Mouse (Mus musculus) CH12.LX (cell line): Measurements from ENCODE around the gene Tysnd1. TPM values are rescaled to one million over a fixed set of nuclear protein-coding genes. Genes with fewer than 3 reads are reported as not detected.

Source experiments
- DNase-seq: peaks from one replicate; pipeline ENCODE4 v3.0.0-alpha.2; 2013; ENCODE audit errors: extremely low read depth
- H3K27ac ChIP-seq: 2 replicates; pipeline ENCODE4 v1.5.1; 2012; ENCODE audit warnings: low read depth, mild to moderate bottlenecking, control low read depth, moderate library complexity; ENCODE audit not compliant: insufficient read depth
- H3K27me3 ChIP-seq: replicated peaks from 2 replicates; pipeline ENCODE3; 2012; ENCODE audit warnings: inconsistent platforms
- H3K36me3 ChIP-seq, 2 experiments: replicated peaks in 1 of 2; 2 replicates each; pipeline versions ENCODE3 to v1.6.1; 2012; ENCODE audit warnings: inconsistent platforms in 1 of 2, low read length in 1 of 2, mild to moderate bottlenecking in 1 of 2, mixed read lengths in 1 of 2, moderate library complexity in 1 of 2; ENCODE audit not compliant: control insufficient read depth in 1 of 2, insufficient read depth in 1 of 2
- H3K4me1 ChIP-seq, 2 experiments: 2 replicates each; pipeline ENCODE4 v1.6.1; 2012; ENCODE audit warnings: inconsistent platforms in 1 of 2, moderate library complexity in 1 of 2; ENCODE audit not compliant: insufficient read depth in 2 of 2, control insufficient read depth in 1 of 2
- H3K4me2 ChIP-seq: 2 replicates; pipeline ENCODE4 v1.6.1; 2012; ENCODE audit warnings: low read depth, mild to moderate bottlenecking, control low read depth; ENCODE audit not compliant: poor library complexity, insufficient read depth, severe bottlenecking
- H3K4me3 ChIP-seq, 3 experiments: fragments of 150-350 bp in 1 of 3; sonication (generic) in 1 of 3; replicated peaks in 1 of 3; 2 replicates each; pipeline versions ENCODE3 to v1.5.1; 2011 to 2012; ENCODE audit warnings: low read depth in 2 of 3, low read length in 2 of 3, mild to moderate bottlenecking in 2 of 3, moderate library complexity in 2 of 3, control low read depth in 1 of 3, improper control_type of control experiment in 1 of 3, inconsistent platforms in 1 of 3, mixed read lengths in 1 of 3; ENCODE audit not compliant: poor library complexity in 1 of 3
- H3K79me2 ChIP-seq: replicated peaks from 2 replicates; pipeline ENCODE4 v1.6.1; 2012; ENCODE audit warnings: mild to moderate bottlenecking, moderate library complexity; ENCODE audit not compliant: control insufficient read depth, poor library complexity, insufficient read depth, severe bottlenecking; ENCODE audit errors: extremely low read depth
- H3K9ac ChIP-seq: 2 replicates; pipeline ENCODE4 v1.6.1; 2012; ENCODE audit warnings: low read depth, mild to moderate bottlenecking, control low read depth, moderate library complexity; ENCODE audit not compliant: insufficient read depth
- H3K9me3 ChIP-seq: replicated peaks from 2 replicates; pipeline ENCODE3; 2012; ENCODE audit warnings: low read length, inconsistent platforms, mixed read lengths
- CTCF ChIP-seq, 2 experiments: IDR thresholded peaks in 1 of 2; conservative IDR thresholded peaks in 1 of 2; 2 replicates each; pipeline ENCODE4 v1.5.1; 2011 to 2012; ENCODE audit warnings: low read depth in 2 of 2, low read length in 2 of 2, improper control_type of control experiment in 1 of 2, inconsistent platforms in 1 of 2, mild to moderate bottlenecking in 1 of 2, moderate library complexity in 1 of 2
- E2F4 ChIP-seq: IDR thresholded peaks from 2 replicates; pipeline ENCODE4 v1.6.1; 2011; ENCODE audit warnings: low read depth, low read length, improper control_type of control experiment; ENCODE audit not compliant: insufficient replicate concordance
- GABPA ChIP-seq: IDR thresholded peaks from 2 replicates; pipeline ENCODE4 v1.6.1; 2012; ENCODE audit warnings: low read depth, low read length, improper control_type of control experiment, inconsistent platforms; ENCODE audit not compliant: insufficient replicate concordance
- HCFC1 ChIP-seq: IDR thresholded peaks from 2 replicates; pipeline ENCODE4 v1.6.1; 2012; ENCODE audit warnings: low read depth, mild to moderate bottlenecking, inconsistent platforms, low read length, improper control_type of control experiment
- JUN ChIP-seq: IDR thresholded peaks from 2 replicates; pipeline ENCODE4 v1.6.1; 2011; ENCODE audit warnings: low read depth, mild to moderate bottlenecking, low read length, improper control_type of control experiment, moderate library complexity; ENCODE audit not compliant: insufficient read depth
- MAFK ChIP-seq: IDR thresholded peaks from 2 replicates; pipeline ENCODE4 v1.6.1; 2011; ENCODE audit warnings: low read length, improper control_type of control experiment; ENCODE audit not compliant: insufficient replicate concordance
- MAZ ChIP-seq: IDR thresholded peaks from 2 replicates; pipeline ENCODE4 v1.6.1; 2012; ENCODE audit warnings: low read depth, mild to moderate bottlenecking, inconsistent platforms, low read length, improper control_type of control experiment, moderate library complexity
- MEF2A ChIP-seq: IDR thresholded peaks from 2 replicates; pipeline ENCODE4 v1.6.1; 2014; ENCODE audit warnings: low read depth, mild to moderate bottlenecking, inconsistent platforms, low read length, improper control_type of control experiment, borderline replicate concordance
- NELFE ChIP-seq: IDR thresholded peaks from 2 replicates; pipeline ENCODE4 v1.6.1; 2011; ENCODE audit warnings: low read depth, low read length, improper control_type of control experiment
- NRF1 ChIP-seq: IDR thresholded peaks from 2 replicates; pipeline ENCODE4 v1.6.1; 2014; ENCODE audit warnings: low read depth, mild to moderate bottlenecking, inconsistent platforms, low read length, improper control_type of control experiment, moderate library complexity
- PAX5 ChIP-seq: IDR thresholded peaks from 2 replicates; pipeline ENCODE4 v1.6.1; 2012; ENCODE audit warnings: low read length, inconsistent platforms, mixed read lengths
- POLR2AphosphoS2 ChIP-seq: IDR thresholded peaks from 2 replicates; pipeline ENCODE4 v1.6.1; 2011; ENCODE audit warnings: low read depth, low read length, improper control_type of control experiment
- RAD21 ChIP-seq: IDR thresholded peaks from 2 replicates; pipeline ENCODE4 v1.6.1; 2011; ENCODE audit warnings: low read depth, mild to moderate bottlenecking, low read length, improper control_type of control experiment, moderate library complexity
- RCOR1 ChIP-seq: conservative IDR thresholded peaks from 2 replicates; pipeline ENCODE4 v1.6.1; 2012; ENCODE audit warnings: low read depth, mild to moderate bottlenecking, inconsistent platforms, low read length, improper control_type of control experiment
- UBTF ChIP-seq: IDR thresholded peaks from 2 replicates; pipeline ENCODE4 v1.6.1; 2012; ENCODE audit warnings: low read depth, mild to moderate bottlenecking, inconsistent platforms, low read length, improper control_type of control experiment, moderate library complexity
- USF1 ChIP-seq: IDR thresholded peaks from 2 replicates; pipeline ENCODE4 v1.6.1; 2014; ENCODE audit warnings: low read depth, mild to moderate bottlenecking, inconsistent platforms, low read length, improper control_type of control experiment
- ZC3H11A ChIP-seq: IDR thresholded peaks from 2 replicates; pipeline ENCODE4 v1.6.1; 2012; ENCODE audit warnings: low read depth, mild to moderate bottlenecking, inconsistent platforms, low read length, improper control_type of control experiment
- ZKSCAN1 ChIP-seq: IDR thresholded peaks from 2 replicates; pipeline ENCODE4 v1.6.1; 2012; ENCODE audit warnings: low read depth, inconsistent platforms, low read length, improper control_type of control experiment, borderline replicate concordance
- dilution Hi-C: fragments of 300-500 bp; cut with MboI; formaldehyde crosslinking; loops from 2 replicates; pipeline ENCODE4 v1.14.3; 2020; ENCODE audit warnings: low sequenced_read_pairs; ENCODE audit not compliant: extremely low pct_unique_long_range_greater_than_20kb, extremely low pct_ligation_motif_present
- in situ Hi-C: fragments of 300-500 bp; cut with MboI; formaldehyde crosslinking; loops from 3 replicates; pipeline ENCODE4 v1.14.3; 2019; ENCODE audit warnings: low sequenced_read_pairs, low pct_ligation_motif_present, low pct_unique_long_range_greater_than_20kb, mixed read lengths
- polyA plus RNA-seq: library from polyadenylated mRNA; unstranded; fragments of >175 nt; gene quantifications from 2 replicates; pipeline ENCODE4 v1.2.1, GENCODE M21; 2012; ENCODE audit warnings: low read depth; ENCODE audit not compliant: insufficient read length
- total RNA-seq, 2 experiments: library from RNA; depleted of rRNA; stranded (reverse); fragments of 300-350 nt in 1 of 2; fragments of >200 nt in 1 of 2; gene quantifications; 2 replicates each; pipeline ENCODE4 v1.2.3; 2012 to 2014

The Tysnd1 gene
- total and polyA plus RNA-seq, 3 experiments: 23.2 to 45.1 (median 38.9) TPM

- no peaks in the 10 kb centered on the region for H3K79me2 ChIP-seq
- no peaks in the 10 kb centered on the region for H3K4me1 ChIP-seq
- H3K27ac ChIP-seq: no peak overlapping the region
- H3K4me2 ChIP-seq: no peak overlapping the region
- H3K36me3 ChIP-seq: peaks cover 3 to 43% of the 10 kb centered on the region in 2 experiments
- no peaks in the 10 kb centered on the region for H3K9me3 ChIP-seq
- H3K9ac ChIP-seq: no peak overlapping the region
- dilution Hi-C loops (no loop called here), in situ Hi-C loops (no loop called here)
- no peak for DNase-seq
- H3K27me3 ChIP-seq: no peaks in the 10 kb centered on the region
- H3K4me3 ChIP-seq: no peak overlapping the region
- TF ChIP-seq USF1 (no peak), HCFC1 (no peak), MAZ (no peak), MEF2A (no peak), NRF1 (no peak), GABPA (no peak), JUN (no peak), MAFK (no peak), RAD21 (no peak)
These were observed 42.2 kb downstream of the Tysnd1 start for GRCm38 (mm10) chr10:61737537-61737936.

DNA sequence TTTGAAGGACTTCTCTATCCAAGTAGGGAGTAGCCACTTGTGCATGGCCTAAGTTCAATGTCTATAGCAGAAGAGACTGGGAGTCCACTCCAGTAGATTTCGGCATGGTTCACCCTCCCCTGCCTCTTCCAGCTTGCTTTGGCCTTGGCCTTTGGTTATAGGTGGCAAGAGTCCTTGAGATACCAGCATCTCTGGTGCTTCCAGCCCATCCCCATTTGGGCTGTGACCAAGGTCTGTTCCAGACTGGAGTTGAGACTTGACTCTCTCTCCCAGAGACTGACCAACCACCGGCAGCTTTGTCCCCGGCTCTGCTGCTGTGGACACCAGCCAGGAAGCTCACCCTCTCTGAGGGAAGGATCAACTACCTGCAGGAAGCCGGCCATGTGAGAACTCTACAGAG lies 42.8 kb downstream of the Tysnd1 start:
- Histone ChIP-seq H3K27ac (no peak overlapping the region), H3K79me2 (no peaks in the 10 kb centered on the region), H3K4me2 (no peak overlapping the region), H3K4me3 (no peak overlapping the region), H3K9ac (no peak overlapping the region), H3K9me3 (no peaks in the 10 kb centered on the region), H3K4me1 (no peaks in the 10 kb centered on the region), H3K27me3 (no peaks in the 10 kb centered on the region), H3K36me3 (peaks cover 3 to 40% of the 10 kb centered on the region in 2 experiments)
- in situ Hi-C loops (no loop called here), dilution Hi-C loops (no loop called here)
- no peak for DNase-seq
- TF ChIP-seq ZKSCAN1: no peak

DNA sequence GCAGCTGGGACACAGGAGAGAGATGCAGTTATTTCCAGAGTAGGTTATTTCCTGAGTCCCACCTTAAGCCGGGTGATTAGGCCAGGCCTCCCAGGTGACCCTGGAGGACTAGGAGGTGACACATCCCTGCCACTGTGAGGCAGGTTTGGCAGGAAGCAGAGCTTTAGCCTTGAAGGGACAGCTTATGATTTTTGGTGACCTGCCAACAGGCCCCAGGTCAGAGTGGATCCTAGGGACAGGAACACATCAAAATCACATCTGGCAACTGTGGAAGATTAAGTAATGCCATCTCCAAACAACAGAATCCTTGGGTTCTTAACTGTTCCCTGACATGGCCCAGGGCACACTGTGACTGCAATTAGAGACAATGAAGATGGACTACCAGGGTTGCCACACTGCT lies 46.0 kb downstream of the Tysnd1 start:
- Histone ChIP-seq H3K27ac (no peak overlapping the region), H3K79me2 (no peaks in the 10 kb centered on the region), H3K9me3 (peaks cover 9% of the 10 kb centered on the region), H3K4me3 (no peak overlapping the region), H3K4me1 (no peaks in the 10 kb centered on the region; a peak in 1 of 4 replicates), H3K27me3 (no peaks in the 10 kb centered on the region), H3K36me3 (peaks cover 0 to 24% of the 10 kb centered on the region in 2 experiments), H3K9ac (no peak overlapping the region), H3K4me2 (no peak overlapping the region)
- DNase-seq: no peak
- in situ Hi-C loops: no loop called here
- TF ChIP-seq PAX5 (no peak), POLR2AphosphoS2 (no peak), UBTF (no peak), ZKSCAN1 (no peak), NRF1 (no peak), ZC3H11A (no peak), CTCF (conservative IDR thresholded peaks at IDR 0.05 in 1 of 2, IDR thresholded peaks at IDR 0.05 in 1 of 2; ENCODE audit: low read depth in 2 of 2, low read length in 2 of 2) (no peak), RCOR1 (no peak), NELFE (no peak), E2F4 (no peak), MAFK (no peak), HCFC1 (no peak)
- TF ChIP-seq, all 38 proteins: peak for 0
- dilution Hi-C loops: no loop called here
